Mouse (Mus musculus): ENCODE data around the gene Lmnb2.

- no peak for TF ChIP-seq CTCF (IDR thresholded peaks at IDR 0.05; ENCODE audit: extremely low read depth, insufficient read depth, insufficient read length, insufficient replicate concordance)
- TF ChIP-seq POLR2A (IDR thresholded peaks at IDR 0.05; ENCODE audit: low read depth, low read length) = no peak
Observed at GRCm38 (mm10) chr10:80931695-80932094, 13.7 kb upstream of the Lmnb2 start.
